Mouse (Mus musculus) E14TG2a.4 (cell line): ENCODE data around the gene Lrba.

ENCODE experiments used
- CTCF ChIP-seq: conservative IDR thresholded peaks from 2 replicates; pipeline ENCODE4 v1.5.1; 2014; ENCODE audit warnings: low read length
- NANOG ChIP-seq: IDR thresholded peaks from 2 replicates; pipeline ENCODE4 v1.6.1; 2014; ENCODE audit warnings: borderline replicate concordance, low read length, mixed read lengths
- POU5F1 ChIP-seq: IDR thresholded peaks from 2 replicates; pipeline ENCODE4 v1.6.1; 2014; ENCODE audit warnings: low read length, borderline replicate concordance

DNA sequence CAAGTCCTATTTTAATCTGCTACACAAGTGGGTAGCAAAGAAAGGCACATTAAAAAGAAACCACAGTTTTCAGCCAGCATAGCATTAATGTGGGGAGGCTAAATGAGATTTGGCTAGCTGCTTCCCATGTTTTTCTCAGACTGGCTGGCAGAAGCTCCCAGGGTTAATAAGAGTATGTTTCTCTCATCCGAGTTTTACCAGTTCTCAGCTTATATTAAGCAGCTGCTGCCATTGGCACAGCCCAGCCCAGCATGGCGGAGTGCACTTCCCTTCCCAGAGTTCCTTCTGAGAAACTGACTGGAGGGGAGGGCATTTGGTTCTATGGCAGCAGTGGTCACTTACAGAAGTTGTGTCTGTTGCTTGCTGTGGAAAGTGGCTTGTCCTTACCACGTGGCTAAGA lies 514.4 kb downstream of the Lrba start:
- TF ChIP-seq CTCF (no peak), POU5F1 (no peak), NANOG (no peak)
